Mouse (Mus musculus): ENCODE measurements around the gene Adra2b. TPM values are rescaled to one million over a fixed set of nuclear protein-coding genes. Genes with fewer than 3 reads are reported as not detected.

Gene Adra2b
- total and polyA plus RNA-seq, 3 experiments, result not detected

DNA sequence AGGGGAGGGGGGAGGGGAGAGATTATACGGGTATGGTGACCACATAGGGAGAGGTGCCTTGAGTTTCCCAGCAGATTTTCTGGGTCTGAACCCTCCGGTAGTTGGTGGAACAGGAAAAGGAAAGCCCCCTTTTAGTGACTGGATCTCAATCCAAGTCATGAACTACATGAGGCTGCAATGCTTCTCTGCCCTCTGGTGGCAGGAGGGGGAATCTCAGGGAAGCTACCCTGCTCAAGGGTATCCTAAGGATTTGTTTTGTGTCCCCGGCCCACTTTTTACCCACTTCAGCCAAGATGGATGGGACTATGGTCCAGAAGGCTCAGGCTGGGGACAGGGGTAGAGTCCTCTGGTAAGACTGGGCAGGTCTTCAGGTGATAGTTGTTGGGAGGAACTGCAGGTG lies 21.8 kb upstream of the Adra2b start:
- DNase-seq (ENCODE audit: low read depth, low spot score), result peak; percentile 70
- Histone ChIP-seq H3K27me3 (ENCODE audit: control insufficient read depth in 1 of 2, insufficient read depth in 2 of 2, low read length in 2 of 2) (peaks cover 0 to 4% of the 10 kb centered on the region in 2 experiments; a peak in 2 of 4 replicates), H3K36me3 (ENCODE audit: control insufficient read depth in 1 of 2, insufficient read depth in 2 of 2, low read length in 2 of 2) (peaks cover 0 to 5% of the 10 kb centered on the region in 2 experiments; a peak in 2 of 4 replicates), H3K79me2 (ENCODE audit: control insufficient read depth, insufficient read depth, low read length, poor library complexity) (peaks cover 9% of the 10 kb centered on the region), H3K4me1 (ENCODE audit: control insufficient read depth in 1 of 2, insufficient read depth in 2 of 2, low read length in 2 of 2) (peaks cover 0 to 11% of the 10 kb centered on the region in 2 experiments; a peak in 2 of 4 replicates), H3K9ac (ENCODE audit: control insufficient read depth, low read depth, low read length, poor library complexity, severe bottlenecking) (no peak overlapping the region), H3K9me3 (replicated peaks; ENCODE audit: insufficient read depth, low read length) (no peaks in the 10 kb centered on the region), H3K4me3 (ENCODE audit: control insufficient read depth in 1 of 2, insufficient read depth in 1 of 2, low read depth in 2 of 2, low read length in 2 of 2) (no peak overlapping the region), H3K27ac (ENCODE audit: control insufficient read depth, low read depth, low read length) (no peak overlapping the region)
- TF ChIP-seq ELF1 (IDR thresholded peaks at IDR 0.05; ENCODE audit: low read depth, low read length), result no peak
- TF ChIP-seq RCOR1 (IDR thresholded peaks at IDR 0.05; ENCODE audit: low read depth, low read length), result no peak
- no peak for TF ChIP-seq MAZ (IDR thresholded peaks at IDR 0.05; ENCODE audit: low read depth, low read length)
- TF ChIP-seq SIN3A (IDR thresholded peaks at IDR 0.05; ENCODE audit: low read length), result 0 out of 2 replicates have a peak, but pooled peaks have one; percentile 19
- no peak for TF ChIP-seq ZNF384 (IDR thresholded peaks at IDR 0.05; ENCODE audit: low read depth, low read length)
- TF ChIP-seq MAX (IDR thresholded peaks at IDR 0.05; ENCODE audit: low read length), result no peak
- TF ChIP-seq POLR2AphosphoS5 (IDR thresholded peaks at IDR 0.05; ENCODE audit: borderline replicate concordance, low read depth, low read length), result no peak
- no peak for TF ChIP-seq UBTF (IDR thresholded peaks at IDR 0.05; ENCODE audit: borderline replicate concordance, insufficient read depth, low read depth, low read length)
- no peak for TF ChIP-seq BHLHE40 (IDR thresholded peaks at IDR 0.05; ENCODE audit: borderline replicate concordance, low read depth, low read length)
- no peak for TF ChIP-seq TAL1 (IDR thresholded peaks at IDR 0.05; ENCODE audit: low read length)
- TF ChIP-seq MAFK (IDR thresholded peaks at IDR 0.05; ENCODE audit: borderline replicate concordance, low read depth, low read length), result no peak
- TF ChIP-seq CTCF (IDR thresholded peaks at IDR 0.05 in 2 of 3, conservative IDR thresholded peaks at IDR 0.05 in 1 of 3; ENCODE audit: control insufficient read depth in 1 of 3, insufficient read depth in 1 of 3, low read depth in 2 of 3, low read length in 3 of 3, poor library complexity in 1 of 3, severe bottlenecking in 1 of 3), result peak; percentile 89 to 96 (median 90)
- no peak for TF ChIP-seq USF1 (IDR thresholded peaks at IDR 0.05; ENCODE audit: low read depth, low read length)
- TF ChIP-seq ZKSCAN1 (IDR thresholded peaks at IDR 0.05; ENCODE audit: low read depth, low read length), result no peak
- no peak for TF ChIP-seq ZMIZ1 (IDR thresholded peaks at IDR 0.05; ENCODE audit: low read depth, low read length)
- no peak for TF ChIP-seq EP300 (IDR thresholded peaks at IDR 0.05; ENCODE audit: low read depth in 1 of 2, low read length in 2 of 2)
- TF ChIP-seq TCF12 (IDR thresholded peaks at IDR 0.05; ENCODE audit: low read depth, low read length), result no peak
- no peak for TF ChIP-seq MXI1 (IDR thresholded peaks at IDR 0.05; ENCODE audit: low read depth, low read length)
- no peak for TF ChIP-seq MEF2A (IDR thresholded peaks at IDR 0.05; ENCODE audit: extremely low read depth, insufficient replicate concordance, low read depth, low read length, poor library complexity, severe bottlenecking)
- TF ChIP-seq ZC3H11A (IDR thresholded peaks at IDR 0.05; ENCODE audit: low read depth, low read length), result peak; percentile 86
- TF ChIP-seq RAD21 (IDR thresholded peaks at IDR 0.05; ENCODE audit: low read depth, low read length), result peak; percentile 87
- no peak for TF ChIP-seq POLR2AphosphoS2 (IDR thresholded peaks at IDR 0.05; ENCODE audit: low read length)
- no peak for TF ChIP-seq ETS1 (IDR thresholded peaks at IDR 0.05; ENCODE audit: low read depth, low read length)
- TF ChIP-seq SMC3 (IDR thresholded peaks at IDR 0.05; ENCODE audit: low read depth, low read length), result peak; percentile 92
- TF ChIP-seq JUND (IDR thresholded peaks at IDR 0.05; ENCODE audit: low read depth, low read length), result no peak
- no peak for TF ChIP-seq KAT2A (conservative IDR thresholded peaks at IDR 0.05; ENCODE audit: low read depth, low read length)
- TF ChIP-seq NRF1 (IDR thresholded peaks at IDR 0.05; ENCODE audit: insufficient read depth, low read depth, low read length, poor library complexity, severe bottlenecking), result no peak
- no peak for TF ChIP-seq GATA1 (IDR thresholded peaks at IDR 0.05; ENCODE audit: low read depth, low read length)
- TF ChIP-seq GABPA (IDR thresholded peaks at IDR 0.05; ENCODE audit: low read depth, low read length), result no peak
- TF ChIP-seq POLR2A (IDR thresholded peaks at IDR 0.05; ENCODE audit: control insufficient read depth in 1 of 2, insufficient read depth in 1 of 2, low read depth in 1 of 2, low read length in 2 of 2, poor library complexity in 1 of 2), result no peak
- TF ChIP-seq CHD1 (IDR thresholded peaks at IDR 0.05; ENCODE audit: low read depth, low read length), result no peak
- TF ChIP-seq HCFC1 (IDR thresholded peaks at IDR 0.05; ENCODE audit: low read depth, low read length), result no peak
- no peak for TF ChIP-seq NELFE (IDR thresholded peaks at IDR 0.05; ENCODE audit: low read depth, low read length)
- TF ChIP-seq MYC (IDR thresholded peaks at IDR 0.05; ENCODE audit: low read depth, low read length), result no peak
- no peak for TF ChIP-seq MYB (IDR thresholded peaks at IDR 0.05; ENCODE audit: low read depth, low read length)
- no peak for TF ChIP-seq E2F4 (IDR thresholded peaks at IDR 0.05; ENCODE audit: borderline replicate concordance, low read depth, low read length)
